Mouse (Mus musculus): ENCODE data around the gene 4933434E20Rik. TPM values are rescaled to one million over a fixed set of nuclear protein-coding genes. Genes with fewer than 3 reads are reported as not detected.
A peak's percentile ranks its signal among the peaks of the same experiment; 100 is the strongest.

4933434E20Rik gene
- total and polyA plus RNA-seq, 3 experiments: 161 to 227 (median 184) TPM

GRCm38 (mm10) chr3:90081365-90082240 lies 30.2 kb downstream of the 4933434E20Rik start (continued):
- TF ChIP-seq ELF1 (IDR thresholded peaks at IDR 0.05; ENCODE audit: low read depth, low read length): no peak
- 0 out of 2 replicates have a peak, but pooled peaks have one; percentile 24 for TF ChIP-seq MAZ (IDR thresholded peaks at IDR 0.05; ENCODE audit: low read depth, low read length)
- 0 out of 2 replicates have a peak, but pooled peaks have one; percentile 5 for TF ChIP-seq ZNF384 (IDR thresholded peaks at IDR 0.05; ENCODE audit: low read depth, low read length)
- peak; percentile 88 for TF ChIP-seq GATA1 (IDR thresholded peaks at IDR 0.05; ENCODE audit: low read depth, low read length)

- DNase-seq (ENCODE audit: low read depth, low spot score): peak; percentile 86
- Histone ChIP-seq H3K4me1 (ENCODE audit: control insufficient read depth in 1 of 2, insufficient read depth in 2 of 2, low read length in 2 of 2) (peaks cover 26 to 51% of the 10 kb centered on the region in 2 experiments), H3K9ac (ENCODE audit: control insufficient read depth, low read depth, low read length, poor library complexity, severe bottlenecking) (peak overlapping the region; percentile 59), H3K27ac (ENCODE audit: control insufficient read depth, low read depth, low read length) (peak overlapping the region; percentile 83), H3K36me3 (ENCODE audit: control insufficient read depth in 1 of 2, insufficient read depth in 2 of 2, low read length in 2 of 2) (peaks cover 7 to 53% of the 10 kb centered on the region in 2 experiments), H3K9me3 (replicated peaks; ENCODE audit: insufficient read depth, low read length) (no peaks in the 10 kb centered on the region), H3K79me2 (ENCODE audit: control insufficient read depth, insufficient read depth, low read length, poor library complexity) (peaks cover 67% of the 10 kb centered on the region), H3K27me3 (ENCODE audit: control insufficient read depth in 1 of 2, insufficient read depth in 2 of 2, low read length in 2 of 2) (no peaks in the 10 kb centered on the region), H3K4me3 (ENCODE audit: control insufficient read depth in 1 of 2, insufficient read depth in 1 of 2, low read depth in 2 of 2, low read length in 2 of 2) (peak overlapping the region; percentile 8 to 23; a peak in 2 of 4 replicates)
- TF ChIP-seq TCF12 (IDR thresholded peaks at IDR 0.05; ENCODE audit: low read depth, low read length): peak; percentile 7; the same call in 1 of the 2 replicates
- no peak for TF ChIP-seq BHLHE40 (IDR thresholded peaks at IDR 0.05; ENCODE audit: borderline replicate concordance, low read depth, low read length)
- no peak for TF ChIP-seq NELFE (IDR thresholded peaks at IDR 0.05; ENCODE audit: low read depth, low read length)
- TF ChIP-seq EP300 (IDR thresholded peaks at IDR 0.05; ENCODE audit: low read depth in 1 of 2, low read length in 2 of 2): peak in 1 of 2 experiments; percentile 8; a peak in 1 of 4 replicates
- peak; percentile 66 for TF ChIP-seq SIN3A (IDR thresholded peaks at IDR 0.05; ENCODE audit: low read length)
- no peak for TF ChIP-seq KAT2A (conservative IDR thresholded peaks at IDR 0.05; ENCODE audit: low read depth, low read length)
- 0 out of 2 replicates have a peak, but pooled peaks have one; percentile 16 for TF ChIP-seq MYC (IDR thresholded peaks at IDR 0.05; ENCODE audit: low read depth, low read length)
- TF ChIP-seq GATA1 (IDR thresholded peaks at IDR 0.05; ENCODE audit: low read depth, low read length): peak; percentile 38; the same call in 1 of the 2 replicates
- TF ChIP-seq CHD1 (IDR thresholded peaks at IDR 0.05; ENCODE audit: low read depth, low read length): 0 out of 2 replicates have a peak, but pooled peaks have one; percentile 43
- peak; percentile 41 for TF ChIP-seq TAL1 (IDR thresholded peaks at IDR 0.05; ENCODE audit: low read length)
- TF ChIP-seq MAX (IDR thresholded peaks at IDR 0.05; ENCODE audit: low read length): no peak
- TF ChIP-seq ZNF384 (IDR thresholded peaks at IDR 0.05; ENCODE audit: low read depth, low read length): no peak
Measured at GRCm38 (mm10) chr3:90083034-90083433, 31.6 kb downstream of the 4933434E20Rik start.

- TF ChIP-seq GATA1 (IDR thresholded peaks at IDR 0.05; ENCODE audit: low read depth, low read length) (peak; percentile 77), MYC (IDR thresholded peaks at IDR 0.05; ENCODE audit: low read depth, low read length) (peak; percentile 73; the same call in 1 of the 2 replicates), MAFK (IDR thresholded peaks at IDR 0.05; ENCODE audit: borderline replicate concordance, low read depth, low read length) (no peak), TBP (IDR thresholded peaks at IDR 0.05; ENCODE audit: low read depth, low read length) (peak; percentile 84), ETS1 (IDR thresholded peaks at IDR 0.05; ENCODE audit: low read depth, low read length) (peak; percentile 91), ELF1 (IDR thresholded peaks at IDR 0.05; ENCODE audit: low read depth, low read length) (peak; percentile 63; the same call in 1 of the 2 replicates), SIN3A (IDR thresholded peaks at IDR 0.05; ENCODE audit: low read length) (peak; percentile 94), HCFC1 (IDR thresholded peaks at IDR 0.05; ENCODE audit: low read depth, low read length) (no peak), MXI1 (IDR thresholded peaks at IDR 0.05; ENCODE audit: low read depth, low read length) (peak; percentile 77), TAL1 (IDR thresholded peaks at IDR 0.05; ENCODE audit: low read length) (peak; percentile 30; the same call in 1 of the 2 replicates), RCOR1 (IDR thresholded peaks at IDR 0.05; ENCODE audit: low read depth, low read length) (no peak; the same call in 1 of the 2 replicates), NELFE (IDR thresholded peaks at IDR 0.05; ENCODE audit: low read depth, low read length) (no peak), SMC3 (IDR thresholded peaks at IDR 0.05; ENCODE audit: low read depth, low read length) (no peak), EP300 (IDR thresholded peaks at IDR 0.05; ENCODE audit: low read depth in 1 of 2, low read length in 2 of 2) (peak; percentile 70 to 80)
Measured at GRCm38 (mm10) chr3:90083698-90084324, 32.4 kb downstream of the 4933434E20Rik start.

More at GRCm38 (mm10) chr3:90083698-90084324, 32.4 kb downstream of the 4933434E20Rik start:
- peak; percentile 94 for DNase-seq (ENCODE audit: low read depth, low spot score)
- Histone ChIP-seq H3K9ac (ENCODE audit: control insufficient read depth, low read depth, low read length, poor library complexity, severe bottlenecking) (peak overlapping the region; percentile 59), H3K36me3 (ENCODE audit: control insufficient read depth in 1 of 2, insufficient read depth in 2 of 2, low read length in 2 of 2) (peaks cover 7 to 51% of the 10 kb centered on the region in 2 experiments), H3K27me3 (ENCODE audit: control insufficient read depth in 1 of 2, insufficient read depth in 2 of 2, low read length in 2 of 2) (no peaks in the 10 kb centered on the region), H3K4me3 (ENCODE audit: control insufficient read depth in 1 of 2, insufficient read depth in 1 of 2, low read depth in 2 of 2, low read length in 2 of 2) (peak overlapping the region; percentile 3 to 23; a peak in 3 of 4 replicates), H3K4me1 (ENCODE audit: control insufficient read depth in 1 of 2, insufficient read depth in 2 of 2, low read length in 2 of 2) (peaks cover 22 to 47% of the 10 kb centered on the region in 2 experiments), H3K27ac (ENCODE audit: control insufficient read depth, low read depth, low read length) (peak overlapping the region; percentile 83), H3K79me2 (ENCODE audit: control insufficient read depth, insufficient read depth, low read length, poor library complexity) (peaks cover 67% of the 10 kb centered on the region), H3K9me3 (replicated peaks; ENCODE audit: insufficient read depth, low read length) (no peaks in the 10 kb centered on the region)

All from MEL (cell line).